Mouse (Mus musculus) ovary, postnatal 14 days (tissue): ENCODE data around the gene Tsc1.

Experiments
- DNase-seq: peaks from one replicate; pipeline ENCODE4 v3.0.0; 2022; ENCODE audit warnings: low spot score

Gene Tsc1

GRCm38 (mm10) chr2:28616358-28616757, 24.7 kb upstream of the Tsc1 start:
- DNase-seq, result no peak

DNA sequence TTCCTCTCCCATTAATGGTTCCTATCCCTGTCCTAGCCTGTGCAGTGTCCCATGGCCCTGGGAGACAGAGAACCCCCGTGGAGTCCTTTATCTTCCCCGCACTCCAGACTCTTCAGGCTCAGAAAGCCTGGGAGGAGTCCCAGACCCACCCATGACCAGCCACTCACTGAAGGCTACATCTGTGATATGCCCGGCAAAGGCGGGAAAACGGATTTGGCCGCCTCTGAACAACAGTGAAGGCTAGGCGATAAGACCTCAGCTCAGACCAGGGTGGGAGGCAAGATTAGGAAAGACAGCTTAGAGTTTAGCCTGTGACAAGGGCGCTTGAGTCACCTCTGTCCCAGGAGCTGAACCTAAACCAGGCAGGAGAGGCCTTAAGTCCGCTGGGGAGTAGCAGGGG, 24.2 kb upstream of the Tsc1 start:
- no peak for DNase-seq

DNA sequence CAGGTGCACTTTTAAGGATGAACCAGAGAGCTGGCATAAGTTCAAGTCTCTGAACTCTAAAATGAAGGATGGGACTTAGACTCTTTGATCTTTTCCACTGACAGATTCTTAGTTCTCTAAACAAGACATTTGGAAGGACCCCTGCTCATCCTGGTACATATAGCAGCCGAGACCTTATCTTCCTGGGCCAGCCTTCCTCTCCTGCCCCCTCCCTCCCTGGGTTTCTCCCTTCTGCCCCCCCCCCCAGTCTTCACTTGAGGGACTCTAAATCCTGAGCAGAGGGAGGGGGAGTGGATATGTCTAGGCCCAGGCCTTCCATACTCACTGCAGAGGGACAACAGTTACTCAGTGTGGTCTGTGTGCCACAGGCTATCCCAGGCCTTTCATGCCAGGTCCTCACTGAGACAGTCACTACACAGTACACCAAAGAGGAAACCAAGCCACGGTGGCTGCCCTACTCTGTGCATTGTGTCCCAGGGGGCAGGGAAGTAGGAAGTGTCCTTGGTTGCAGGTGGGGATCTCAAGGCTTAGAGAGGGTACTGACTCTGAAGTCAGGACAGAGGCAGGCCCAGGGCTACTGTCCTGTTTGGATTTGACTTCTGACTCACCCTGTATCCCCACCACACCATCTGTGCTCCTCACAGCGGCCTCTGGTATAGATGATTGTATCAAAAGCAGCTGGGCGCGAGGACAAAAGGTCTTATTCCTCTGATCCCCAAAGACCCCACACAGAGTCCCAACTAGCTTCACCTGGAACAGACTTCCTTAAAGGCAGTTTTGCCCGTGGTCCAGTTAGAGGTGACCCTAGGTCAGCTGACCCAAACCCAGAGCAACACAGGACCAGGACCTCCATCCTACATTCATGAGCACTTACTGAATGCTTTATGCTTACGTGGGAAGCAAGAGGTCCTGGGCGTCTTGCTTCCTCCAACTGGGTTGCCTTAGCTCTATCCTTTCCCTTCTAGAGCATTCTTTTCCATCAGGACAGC, 23.2 kb upstream of the Tsc1 start:
- no peak for DNase-seq

DNA sequence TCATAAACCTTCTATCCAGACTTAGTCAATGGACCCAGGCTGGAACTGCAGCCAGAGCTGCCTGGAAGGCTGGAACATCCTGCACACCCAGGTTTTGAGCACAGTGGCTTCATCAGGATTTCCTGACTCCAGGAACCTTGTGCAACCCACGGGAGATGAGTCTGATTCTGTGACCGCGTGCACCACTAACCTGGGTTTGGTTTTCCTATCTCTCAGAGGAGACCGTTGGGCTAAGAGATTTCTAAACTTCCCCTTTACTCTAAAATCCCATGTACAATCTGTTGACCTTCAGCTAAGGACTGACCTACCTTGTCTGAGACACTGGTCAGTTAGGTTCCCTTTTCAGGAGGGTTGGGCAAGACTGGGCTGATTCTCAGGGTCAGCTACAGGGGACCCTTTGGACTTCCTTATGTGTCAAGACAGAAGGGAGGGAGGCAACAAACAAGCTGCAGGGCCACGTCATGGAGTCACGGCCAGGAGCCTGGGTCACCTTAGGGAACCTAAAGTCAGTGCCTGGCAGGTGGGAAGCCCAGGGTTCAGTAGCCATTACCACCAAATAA, 22.2 kb upstream of the Tsc1 start:
- DNase-seq, result no peak

DNA sequence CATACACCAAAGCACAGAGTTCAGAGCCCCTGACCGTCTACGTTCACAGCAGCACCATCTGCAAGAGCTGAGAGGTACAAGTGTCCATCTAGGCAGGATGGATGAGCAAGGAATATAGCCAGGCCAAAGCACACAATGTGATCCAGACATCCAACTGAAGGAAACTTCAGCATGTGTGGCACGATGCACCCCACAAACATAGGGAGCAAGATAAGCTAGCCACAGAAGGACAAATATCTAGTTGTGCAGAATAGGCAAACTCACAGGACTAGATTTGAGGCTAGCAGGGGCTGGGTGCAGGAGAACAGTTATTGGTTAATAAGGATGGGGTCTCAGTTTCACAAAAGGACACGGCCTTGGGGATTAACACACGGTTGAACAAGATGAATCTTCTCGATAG, 21.7 kb upstream of the Tsc1 start:
- DNase-seq, result no peak

GRCm38 (mm10) chr2:28620522-28620921, 20.5 kb upstream of the Tsc1 start:
- no peak for DNase-seq

- DNase-seq, result no peak
These were observed 19.9 kb upstream of the Tsc1 start for GRCm38 (mm10) chr2:28621111-28621510.

DNA sequence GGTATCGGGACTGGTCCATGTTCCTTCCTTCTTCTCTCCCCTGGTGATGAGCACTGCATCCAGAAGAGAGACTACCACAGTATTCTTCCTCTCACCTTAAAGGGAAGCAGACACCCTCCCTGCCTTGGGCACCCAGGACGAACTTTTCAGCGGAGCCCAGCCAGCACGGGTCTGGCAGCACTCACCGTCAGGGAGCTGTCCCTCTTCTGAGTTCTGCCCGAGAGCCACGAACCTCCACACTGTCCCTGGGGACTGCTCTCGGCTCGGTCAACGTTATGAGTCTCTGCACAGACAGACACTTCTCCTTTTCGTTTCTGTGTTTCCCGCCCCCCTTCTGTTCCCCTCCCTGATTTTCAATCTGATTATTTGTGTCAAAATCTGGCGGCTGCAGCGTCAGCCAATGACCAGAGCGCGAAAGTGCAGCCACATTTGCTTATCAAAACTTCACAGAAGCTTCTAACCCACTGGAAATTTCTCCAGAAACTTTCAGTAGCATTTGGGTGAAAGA, 19.3 kb upstream of the Tsc1 start, which contains the start of gene Gfi1b:
Gene Gfi1b (minus strand): TSS at position 319 of the 508 bp plus-strand sequence.
- no peak for DNase-seq

DNA sequence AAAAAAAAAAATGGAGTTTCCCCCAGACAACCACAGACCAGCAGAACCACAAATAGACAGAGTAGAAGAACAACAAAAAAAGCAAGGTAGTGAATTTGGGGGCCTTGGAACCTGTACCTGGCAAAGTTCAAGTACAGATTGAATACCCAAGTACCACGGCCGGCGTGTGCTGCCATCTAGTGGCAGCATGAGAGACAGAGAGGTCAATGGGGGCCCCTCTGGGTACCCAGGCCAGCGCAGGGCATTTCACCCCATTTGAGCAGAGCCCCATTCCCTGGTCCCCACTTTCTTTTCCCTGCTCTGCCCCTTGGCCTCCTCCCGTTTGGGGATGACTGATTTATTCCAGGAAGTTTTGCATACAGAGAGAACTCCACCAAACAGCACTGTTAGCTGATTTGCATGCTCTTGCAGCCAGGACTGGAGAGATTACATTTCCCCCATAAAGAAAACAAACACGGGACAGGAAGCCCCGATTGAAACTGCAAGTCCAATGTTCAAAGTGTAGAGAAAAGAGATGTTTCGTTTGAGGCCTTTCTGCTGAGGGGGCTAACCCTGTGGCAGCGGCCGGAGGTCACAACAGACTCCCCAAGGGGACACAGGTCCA, 18.4 kb upstream of the Tsc1 start:
- DNase-seq, result no peak

GRCm38 (mm10) chr2:28624870-28625269, 16.2 kb upstream of the Tsc1 start:
- no peak for DNase-seq

DNA sequence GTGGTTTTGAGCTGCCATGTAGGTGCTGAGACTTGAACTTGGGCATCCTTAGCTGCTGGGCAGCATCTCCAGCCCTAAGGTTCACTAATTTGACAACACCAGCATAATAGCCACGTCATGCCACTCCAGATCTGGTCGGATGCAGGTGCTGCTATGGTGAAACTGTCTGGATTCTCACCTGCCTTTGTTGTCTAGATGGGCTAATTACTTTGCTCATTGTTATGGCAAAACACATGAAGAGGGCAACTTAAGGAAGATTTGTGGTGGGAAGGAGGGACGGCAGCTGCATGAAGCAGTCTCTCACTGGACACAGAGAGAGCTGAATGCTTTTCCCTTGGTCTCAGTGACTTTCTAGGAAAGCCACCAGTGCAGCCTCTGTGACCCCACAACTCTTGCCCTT, 15.0 kb upstream of the Tsc1 start:
- DNase-seq, result no peak

- DNase-seq, result no peak
These were observed 13.0 kb upstream of the Tsc1 start for GRCm38 (mm10) chr2:28628053-28628452.

GRCm38 (mm10) chr2:28629911-28630381, 11.1 kb upstream of the Tsc1 start:
- no peak for DNase-seq

GRCm38 (mm10) chr2:28632626-28633025, 8.4 kb upstream of the Tsc1 start:
- no peak for DNase-seq

GRCm38 (mm10) chr2:28633136-28633535, 7.9 kb upstream of the Tsc1 start:
- DNase-seq, result no peak

DNA sequence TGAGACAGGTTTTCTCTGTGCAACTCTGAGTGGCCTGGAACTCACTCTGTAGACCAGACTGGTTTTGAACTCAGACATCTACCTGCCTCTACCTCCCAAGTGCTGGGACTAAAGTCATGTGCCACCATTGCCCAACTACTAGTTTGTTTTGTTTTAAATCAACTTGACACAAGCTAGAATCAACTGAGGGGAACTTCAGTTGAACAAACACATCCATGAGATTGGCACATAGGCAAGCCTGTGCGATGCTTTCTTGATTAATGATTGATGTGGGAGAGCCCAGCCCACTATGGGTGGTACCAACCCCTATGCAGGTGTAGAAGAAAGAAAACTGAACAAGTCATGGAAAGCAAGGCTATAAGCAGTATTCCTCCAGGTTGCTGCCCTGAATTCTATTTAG, 5.8 kb upstream of the Tsc1 start:
- DNase-seq, result no peak

DNA sequence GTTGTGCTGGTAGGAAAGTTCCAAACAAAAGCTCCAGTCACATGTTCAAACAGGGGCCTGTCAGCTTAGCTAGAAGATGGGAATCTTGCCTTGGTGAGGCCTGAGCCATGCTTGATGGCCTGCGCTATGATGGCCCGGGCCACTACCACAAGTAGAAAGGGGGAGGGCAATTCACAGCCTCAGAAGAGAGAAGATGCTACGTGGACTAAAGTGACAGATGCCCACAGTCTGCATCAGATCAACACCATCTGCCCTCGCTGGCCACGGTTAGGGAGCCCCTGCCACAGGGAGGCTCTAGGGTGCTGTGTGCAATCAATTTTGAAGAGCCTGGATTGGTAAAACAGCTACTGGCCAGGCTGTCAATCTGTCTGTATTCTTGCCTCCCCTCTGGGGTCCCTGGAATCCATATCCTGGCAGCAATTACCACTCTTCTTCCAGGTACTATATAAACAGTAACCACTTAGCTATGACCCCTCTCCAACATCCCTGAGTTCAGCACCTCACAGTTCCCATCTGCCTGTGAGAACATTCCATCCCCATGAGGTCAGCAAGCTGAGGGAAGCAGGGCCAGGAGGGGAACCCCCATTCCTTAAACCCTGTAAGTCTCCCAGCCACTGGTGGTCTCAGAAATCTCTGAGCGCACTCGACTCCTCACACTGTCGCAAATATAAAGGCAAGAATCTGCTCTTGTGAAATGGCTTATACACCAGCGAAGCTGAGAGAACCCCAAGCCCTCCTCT, 3.8 kb upstream of the Tsc1 start:
- DNase-seq, result no peak

DNA sequence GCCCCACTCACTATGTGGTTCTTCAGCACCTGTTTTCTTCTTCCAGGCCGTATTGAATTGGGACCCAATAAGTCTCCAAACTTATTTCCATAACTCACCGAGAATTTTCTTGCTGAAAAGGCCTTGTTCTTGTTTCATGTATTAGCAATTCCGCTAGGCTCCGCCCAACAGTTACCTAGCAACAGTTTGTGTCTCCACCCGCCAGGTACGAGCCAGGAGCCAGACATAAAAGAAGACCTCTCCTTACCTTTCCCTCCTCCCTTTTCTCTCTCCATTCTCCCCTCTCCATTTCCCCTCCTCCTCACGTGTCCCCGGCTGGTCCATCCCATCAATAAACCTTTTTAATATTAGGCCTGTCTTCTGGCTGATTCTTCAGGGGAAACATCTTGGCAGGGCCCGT, 2.7 kb upstream of the Tsc1 start:
- no peak for DNase-seq

DNA sequence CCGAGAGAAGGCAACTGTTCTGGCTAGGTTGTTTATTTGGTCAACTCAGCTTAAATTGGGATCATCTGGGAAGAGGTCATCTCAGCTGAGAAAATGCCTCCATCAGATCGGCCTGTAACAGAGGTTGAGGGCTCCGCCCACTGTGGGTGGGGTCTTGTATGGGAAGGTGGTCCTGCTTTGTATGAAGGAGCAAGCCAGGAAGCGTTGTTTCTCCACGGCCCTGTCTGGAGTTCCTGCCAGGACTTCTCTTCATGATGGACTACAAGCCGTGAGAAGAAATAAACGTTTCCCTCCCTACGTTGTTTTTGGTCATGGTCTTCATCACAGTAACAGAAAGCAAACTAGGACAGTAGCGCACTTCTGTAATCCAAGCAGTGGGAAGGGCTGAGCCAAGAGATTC, 2.1 kb upstream of the Tsc1 start:
- DNase-seq, result no peak

GRCm38 (mm10) chr2:28639794-28640193, 1.2 kb upstream of the Tsc1 start:
- no peak for DNase-seq

- peak; percentile 18 for DNase-seq
These were observed 460 bp downstream of the Tsc1 start for GRCm38 (mm10) chr2:28641435-28641941.

GRCm38 (mm10) chr2:28643081-28643480, 2.1 kb downstream of the Tsc1 start:
- DNase-seq, result no peak
